Mouse (Mus musculus) ES-E14 (cell line): Measurements from ENCODE around the gene Dhcr24. TPM values are rescaled to one million over a fixed set of nuclear protein-coding genes. Genes with fewer than 3 reads are reported as not detected.
A peak's percentile ranks its signal among the peaks of the same experiment; 100 is the strongest.

Experiments
- DNase-seq: peaks from one replicate; pipeline ENCODE4 v3.0.0-alpha.2; 2013; ENCODE audit warnings: low read depth, low spot score
- H3K27ac ChIP-seq: 2 replicates; pipeline ENCODE4 v1.5.1; 2012; ENCODE audit warnings: low read depth, mild to moderate bottlenecking, low read length, moderate library complexity, mixed read lengths; ENCODE audit not compliant: poor library complexity, insufficient read depth, severe bottlenecking
- H3K36me3 ChIP-seq: 2 replicates; pipeline ENCODE4 v1.6.1; 2012; ENCODE audit warnings: mild to moderate bottlenecking, low read length, moderate library complexity, mixed read lengths; ENCODE audit not compliant: control insufficient read depth, poor library complexity, insufficient read depth, severe bottlenecking
- H3K4me1 ChIP-seq, 2 experiments: fragments of 150-350 bp in 1 of 2; sonication (generic) in 1 of 2; 2 replicates each; pipeline ENCODE4 v1.6.1; 2012; ENCODE audit warnings: low read length in 2 of 2, mild to moderate bottlenecking in 1 of 2, mixed read lengths in 1 of 2; ENCODE audit not compliant: control insufficient read depth in 2 of 2, insufficient read depth in 2 of 2, poor library complexity in 1 of 2
- H3K4me3 ChIP-seq, 2 experiments: fragments of 150-350 bp in 1 of 2; sonication (generic) in 1 of 2; 2 replicates each; pipeline ENCODE4 v1.5.1; 2012; ENCODE audit warnings: low read length in 2 of 2, low read depth in 1 of 2, mild to moderate bottlenecking in 1 of 2, mixed read lengths in 1 of 2; ENCODE audit not compliant: insufficient read depth in 1 of 2, poor library complexity in 1 of 2, severe bottlenecking in 1 of 2
- H3K9ac ChIP-seq: 2 replicates; pipeline ENCODE4 v1.6.1; 2012; ENCODE audit warnings: low read depth, mild to moderate bottlenecking, low read length, mixed read lengths; ENCODE audit not compliant: poor library complexity, insufficient read depth, severe bottlenecking
- H3K9me3 ChIP-seq: fragments of 150-350 bp; sonication (generic); 2 replicates; pipeline ENCODE4 v1.6.1; 2012; ENCODE audit warnings: low read depth, mild to moderate bottlenecking, low read length; ENCODE audit not compliant: control insufficient read depth, insufficient read depth
- CHD2 ChIP-seq: IDR thresholded peaks from 2 replicates; pipeline ENCODE4 v1.6.1; 2014; ENCODE audit warnings: mild to moderate bottlenecking, low read depth, low read length, inconsistent platforms
- HCFC1 ChIP-seq: IDR thresholded peaks from 2 replicates; pipeline ENCODE4 v1.6.1; 2012; ENCODE audit warnings: low read length, inconsistent platforms, borderline replicate concordance; ENCODE audit not compliant: insufficient read depth
- MAFK ChIP-seq: IDR thresholded peaks from 2 replicates; pipeline ENCODE4 v1.6.1; 2014; ENCODE audit warnings: mild to moderate bottlenecking, low read depth, low read length, inconsistent platforms; ENCODE audit not compliant: insufficient read depth
- ZC3H11A ChIP-seq: IDR thresholded peaks from 2 replicates; pipeline ENCODE4 v1.6.1; 2012; ENCODE audit warnings: low read depth, mild to moderate bottlenecking, inconsistent platforms, low read length, borderline replicate concordance
- ZNF384 ChIP-seq: IDR thresholded peaks from 2 replicates; pipeline ENCODE4 v1.6.1; 2012; ENCODE audit warnings: low read depth, low read length, inconsistent platforms
- in situ Hi-C, 2 experiments: fragments of 600-800 bp; cut with MboI; formaldehyde crosslinking; loops; one replicate each; pipeline ENCODE4 v1.15.1; 2025; ENCODE audit warnings: low sequenced_read_pairs in 2 of 2, inconsistent platforms in 1 of 2; ENCODE audit not compliant: unreplicated experiment in 2 of 2
- total RNA-seq: library from RNA; depleted of rRNA; stranded (reverse); fragments of 300-350 nt; gene quantifications from 2 replicates; pipeline ENCODE4 v1.2.3, GENCODE M21; 2012; rRNA removed

Dhcr24 gene
- total RNA-seq, result 223 and 321 TPM in 2 replicates

GRCm38 (mm10) chr4:106560846-106561781 lies at the start of gene Dhcr24:
Dhcr24 (plus strand) TSS chr4:106561038.
- Histone ChIP-seq H3K4me1 (peaks cover 2 to 15% of the 10 kb centered on the region in 2 experiments; a peak in 2 of 4 replicates), H3K9me3 (no peaks in the 10 kb centered on the region), H3K9ac (peak within 1 kb of the TSS; percentile 81), H3K36me3 (peaks cover 34% of the 10 kb centered on the region), H3K4me3 (peak within 1 kb of the TSS; percentile 82 to 90), H3K27ac (peak within 1 kb of the TSS; percentile 61)
- TF ChIP-seq ZC3H11A (no peak), CHD2 (no peak), HCFC1 (peak; percentile 22; the same call in 1 of the 2 replicates), ZNF384 (no peak), MAFK (no peak)
- peak; percentile 91 for DNase-seq
- in situ Hi-C loops, result no loop called here

GRCm38 (mm10) chr4:106514606-106515005 lies 46.2 kb upstream of the Dhcr24 start:
- H3K9me3 ChIP-seq, result no peaks in the 10 kb centered on the region
- in situ Hi-C loops, result no loop called here
- H3K9ac ChIP-seq, result no peak overlapping the region
- H3K36me3 ChIP-seq, result no peaks in the 10 kb centered on the region
- H3K27ac ChIP-seq, result no peak overlapping the region
- no peak overlapping the region for H3K4me3 ChIP-seq
- TF ChIP-seq MAFK, result no peak
- no peak for TF ChIP-seq ZNF384
- no peak for TF ChIP-seq ZC3H11A
- no peak for TF ChIP-seq HCFC1
- TF ChIP-seq CHD2, result no peak
- no peaks in the 10 kb centered on the region for H3K4me1 ChIP-seq
- DNase-seq, result no peak

GRCm38 (mm10) chr4:106522547-106522946 lies 38.3 kb upstream of the Dhcr24 start:
- in situ Hi-C loops, result no loop called here
- H3K9ac ChIP-seq, result no peak overlapping the region
- no peaks in the 10 kb centered on the region for H3K9me3 ChIP-seq
- DNase-seq, result no peak
- no peak for TF ChIP-seq CHD2
- no peak for TF ChIP-seq ZC3H11A
- no peak for TF ChIP-seq HCFC1
- no peak for TF ChIP-seq MAFK
- no peak for TF ChIP-seq ZNF384
- H3K4me1 ChIP-seq, result no peaks in the 10 kb centered on the region
- no peak overlapping the region for H3K4me3 ChIP-seq
- no peak overlapping the region for H3K27ac ChIP-seq
- H3K36me3 ChIP-seq, result no peaks in the 10 kb centered on the region

- Histone ChIP-seq H3K36me3 (no peaks in the 10 kb centered on the region), H3K27ac (no peak overlapping the region), H3K9ac (no peak overlapping the region), H3K4me1 (peaks cover 0 to 3% of the 10 kb centered on the region in 2 experiments; a peak in 1 of 4 replicates), H3K9me3 (no peaks in the 10 kb centered on the region), H3K4me3 (no peak overlapping the region)
- in situ Hi-C loops, result no loop called here
- TF ChIP-seq ZNF384 (no peak), HCFC1 (no peak), CHD2 (no peak), MAFK (no peak)
- no peak for DNase-seq
Measured at GRCm38 (mm10) chr4:106524131-106524530, 36.7 kb upstream of the Dhcr24 start.
